Mouse (Mus musculus) G1E (cell line): ENCODE measurements at regions not wholly inside any gene's neighbourhood (a gene's known extent, or its start where the extent isn't known, plus 50 kb on each side); places are given as distances from the start of the nearest gene placed in this dataset.

Experiments
- CTCF ChIP-seq: IDR thresholded peaks from 2 replicates; pipeline ENCODE4 v1.5.1; 2012; ENCODE audit warnings: low read depth, low read length, inconsistent platforms, mixed read lengths
- GATA1 ChIP-seq: IDR thresholded peaks from 2 replicates; pipeline ENCODE4 v1.6.1; 2012; ENCODE audit warnings: borderline replicate concordance, low read length, inconsistent platforms, mixed read lengths
- POLR2AphosphoS5 ChIP-seq: IDR thresholded peaks from 2 replicates; pipeline ENCODE4 v1.6.1; 2012; ENCODE audit warnings: low read depth, low read length, inconsistent platforms; ENCODE audit not compliant: insufficient replicate concordance
- TAL1 ChIP-seq: conservative IDR thresholded peaks from 2 replicates; pipeline ENCODE4 v1.6.1; 2012; ENCODE audit warnings: low read depth, low read length, inconsistent platforms, mixed read lengths

- TF ChIP-seq CTCF (no peak), GATA1 (no peak), TAL1 (no peak), POLR2AphosphoS5 (no peak)
These were observed 2176.5 kb downstream of the Gm37988 start for GRCm38 (mm10) chr1:6984226-6984625.
